Mouse (Mus musculus) limb, embryonic 11.5 days (tissue): ENCODE measurements around the gene Dpf2. TPM values are rescaled to one million over a fixed set of nuclear protein-coding genes. Genes with fewer than 3 reads are reported as not detected.

Experiments used
- ATAC-seq: fragments of 200-750 bp; cut with Nextera tagmentation; 2 replicates; pipeline ENCODE4 v1.8.0; 2017; ENCODE audit warnings: low read depth; ENCODE audit not compliant: insufficient number of reproducible peaks, low FRiP score, low TSS enrichment
- DNase-seq: peaks from one replicate; pipeline ENCODE4 v3.0.0-alpha.2; 2015; ENCODE audit warnings: low spot score
- H3K27ac ChIP-seq: fragments of 300-500 bp; sonication (generic); replicated peaks from 2 replicates; pipeline ENCODE4 v1.5.1; 2014; ENCODE audit warnings: low read depth, mild to moderate bottlenecking, low read length
- H3K27me3 ChIP-seq: fragments of 300-500 bp; sonication (generic); 2 replicates; pipeline ENCODE4 v1.6.1; 2014; ENCODE audit warnings: mild to moderate bottlenecking, low read length, mixed read lengths; ENCODE audit not compliant: control insufficient read depth, insufficient read depth
- H3K36me3 ChIP-seq: fragments of 300-500 bp; sonication (generic); 2 replicates; pipeline ENCODE4 v1.6.1; 2014; ENCODE audit warnings: mild to moderate bottlenecking, low read length, moderate library complexity, mixed read lengths; ENCODE audit not compliant: control insufficient read depth, insufficient read depth
- H3K4me1 ChIP-seq: fragments of 300-500 bp; sonication (generic); 2 replicates; pipeline ENCODE4 v1.6.1; 2014; ENCODE audit warnings: low read length, mixed read lengths; ENCODE audit not compliant: control insufficient read depth, insufficient read depth
- H3K4me2 ChIP-seq: fragments of 300-500 bp; sonication (generic); 2 replicates; pipeline ENCODE4 v1.6.1; 2014; ENCODE audit warnings: low read depth, mild to moderate bottlenecking, moderate library complexity; ENCODE audit not compliant: severe bottlenecking
- H3K4me3 ChIP-seq: fragments of 300-500 bp; sonication (generic); 2 replicates; pipeline ENCODE4 v1.5.1; 2014; ENCODE audit warnings: low read depth, low read length
- H3K9ac ChIP-seq: fragments of 300-500 bp; sonication (generic); 2 replicates; pipeline ENCODE4 v1.6.1; 2014; ENCODE audit warnings: mild to moderate bottlenecking, low read length
- H3K9me3 ChIP-seq: fragments of 300-500 bp; sonication (generic); 2 replicates; pipeline ENCODE4 v1.6.1; 2016; ENCODE audit warnings: low read length; ENCODE audit not compliant: control insufficient read depth
- WGBS: fragments of 180-500 bp; shearing (Covaris S2); extraction: QIAGEN DNeasy Blood & Tissue Kit; methylation state at CpG from one replicate; pipeline ENCODE4 v1.1.7; 2014; 5-methylcytosine and 5-hydroxymethylcytosine counted together
- polyA plus RNA-seq: library from polyadenylated mRNA; unstranded; fragments of >200 nt; fragmentation: Nextera tagmentation; extraction: Ambion mirVana; gene quantifications from 2 replicates; pipeline ENCODE4 v1.2.1, GENCODE M21; 2014

The Dpf2 gene
- polyA plus RNA-seq, result 209 and 218 TPM in 2 replicates

DNA sequence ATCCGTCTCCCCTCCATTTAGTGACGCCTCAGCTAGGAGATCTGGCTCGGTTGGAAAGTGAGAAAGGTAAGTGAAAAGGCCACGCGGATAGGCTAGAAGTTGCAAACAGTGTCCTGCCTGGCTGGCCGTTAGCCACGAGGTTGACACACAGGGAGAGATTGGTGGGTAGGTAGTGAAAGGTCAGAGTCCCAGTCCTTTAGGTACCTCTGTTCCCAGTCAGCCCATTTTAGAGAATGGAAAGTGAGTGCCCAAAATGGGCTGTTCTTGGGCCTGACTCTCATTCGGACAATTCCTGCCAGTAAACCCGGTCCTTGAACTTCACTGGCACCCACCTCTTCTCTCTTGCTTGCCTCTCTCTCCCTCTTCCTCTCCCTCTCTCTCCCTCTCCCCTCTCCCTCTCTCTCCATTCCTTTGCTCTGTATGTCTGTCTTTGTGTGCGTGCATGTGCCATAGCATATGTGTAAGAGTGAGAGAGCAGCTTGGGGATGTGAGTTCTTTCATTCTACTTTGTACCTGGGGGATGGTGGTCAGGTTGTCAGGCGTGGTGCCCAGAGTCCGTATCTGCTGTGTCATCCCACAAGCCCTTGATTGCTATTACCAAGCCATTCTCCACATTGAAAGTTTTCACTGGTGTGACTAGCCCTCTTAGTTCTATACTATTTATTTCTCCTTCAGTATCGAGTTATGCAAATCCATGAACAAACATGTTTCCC lies at the start of gene Dpf2:
Dpf2 (minus strand) TSS at position 4 of the 713 bp plus-strand sequence.
- peak within 1 kb of the TSS; percentile 64 for H3K27ac ChIP-seq
- H3K4me3 ChIP-seq, result peak within 1 kb of the TSS; percentile 80
- no peak for DNase-seq
- H3K4me1 ChIP-seq, result peaks cover 13% of the 10 kb centered on the region
- WGBS, result 23% methylated on average over 13 of the region's 13 CpGs
- peak; percentile 27 for ATAC-seq
- peak within 1 kb of the TSS; percentile 95 for H3K9ac ChIP-seq
- H3K27me3 ChIP-seq, result no peaks in the 10 kb centered on the region
- no peaks in the 10 kb centered on the region for H3K36me3 ChIP-seq
- H3K9me3 ChIP-seq, result no peaks in the 10 kb centered on the region
- peak within 1 kb of the TSS; percentile 54 for H3K4me2 ChIP-seq

DNA sequence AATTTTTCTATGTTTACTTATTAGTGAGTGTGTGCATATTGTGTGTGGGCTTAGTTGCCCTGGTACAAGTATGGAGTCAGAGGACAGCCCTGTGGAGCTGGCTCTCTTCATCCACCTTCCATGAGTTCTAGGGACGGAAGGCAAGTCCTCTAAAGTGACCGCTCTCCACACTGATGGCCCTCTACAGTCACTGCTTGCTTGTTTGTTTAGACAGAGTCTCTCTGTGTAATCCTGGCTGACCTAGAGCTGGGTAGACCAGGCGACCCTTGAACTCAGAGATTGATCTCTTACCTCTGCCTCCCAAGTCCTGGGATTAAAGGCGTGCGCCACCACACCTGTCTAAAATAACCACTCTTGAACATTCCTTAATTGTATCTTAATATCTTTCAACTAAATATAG lies 44.6 kb upstream of the Dpf2 start:
- DNase-seq (no peak), ATAC-seq (no peak)
- WGBS, result 86% methylated on average over 5 of the region's 5 CpGs
- Histone ChIP-seq H3K36me3 (peaks cover 26% of the 10 kb centered on the region), H3K9ac (no peak overlapping the region), H3K27me3 (no peaks in the 10 kb centered on the region), H3K4me1 (peaks cover under 1% of the 10 kb centered on the region; the same call in 1 of the 2 replicates), H3K27ac (no peak overlapping the region), H3K9me3 (no peaks in the 10 kb centered on the region), H3K4me2 (no peak overlapping the region), H3K4me3 (no peak overlapping the region)

DNA sequence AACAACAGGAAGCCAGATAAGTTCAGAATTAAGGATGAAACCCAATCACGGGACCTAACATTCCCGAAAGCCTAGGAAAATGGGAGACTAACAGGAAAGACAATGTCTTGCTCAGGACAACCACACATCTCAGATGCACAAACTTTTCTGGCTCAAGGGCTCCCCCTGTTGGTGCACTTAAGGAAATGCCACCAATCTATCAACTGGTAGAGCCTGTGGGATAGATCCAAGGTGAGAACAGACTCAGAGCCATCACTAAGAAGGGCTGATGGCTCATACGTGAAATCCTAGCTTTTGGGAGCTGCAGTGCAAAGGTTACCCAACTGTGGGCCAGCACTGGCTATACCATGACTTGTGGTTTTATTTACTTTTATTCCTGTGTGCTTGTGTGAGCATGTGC lies 43.9 kb upstream of the Dpf2 start:
- DNase-seq (peak; percentile 86), ATAC-seq (peak; percentile 36; the same call in 1 of the 2 replicates)
- H3K4me3 ChIP-seq, result no peak overlapping the region
- no peaks in the 10 kb centered on the region for H3K9me3 ChIP-seq
- 21% methylated on average over 3 of the region's 3 CpGs for WGBS
- H3K4me2 ChIP-seq, result no peak overlapping the region
- H3K4me1 ChIP-seq, result no peaks in the 10 kb centered on the region
- no peak overlapping the region for H3K27ac ChIP-seq
- H3K9ac ChIP-seq, result no peak overlapping the region
- H3K36me3 ChIP-seq, result peaks cover 26% of the 10 kb centered on the region
- H3K27me3 ChIP-seq, result no peaks in the 10 kb centered on the region

DNA sequence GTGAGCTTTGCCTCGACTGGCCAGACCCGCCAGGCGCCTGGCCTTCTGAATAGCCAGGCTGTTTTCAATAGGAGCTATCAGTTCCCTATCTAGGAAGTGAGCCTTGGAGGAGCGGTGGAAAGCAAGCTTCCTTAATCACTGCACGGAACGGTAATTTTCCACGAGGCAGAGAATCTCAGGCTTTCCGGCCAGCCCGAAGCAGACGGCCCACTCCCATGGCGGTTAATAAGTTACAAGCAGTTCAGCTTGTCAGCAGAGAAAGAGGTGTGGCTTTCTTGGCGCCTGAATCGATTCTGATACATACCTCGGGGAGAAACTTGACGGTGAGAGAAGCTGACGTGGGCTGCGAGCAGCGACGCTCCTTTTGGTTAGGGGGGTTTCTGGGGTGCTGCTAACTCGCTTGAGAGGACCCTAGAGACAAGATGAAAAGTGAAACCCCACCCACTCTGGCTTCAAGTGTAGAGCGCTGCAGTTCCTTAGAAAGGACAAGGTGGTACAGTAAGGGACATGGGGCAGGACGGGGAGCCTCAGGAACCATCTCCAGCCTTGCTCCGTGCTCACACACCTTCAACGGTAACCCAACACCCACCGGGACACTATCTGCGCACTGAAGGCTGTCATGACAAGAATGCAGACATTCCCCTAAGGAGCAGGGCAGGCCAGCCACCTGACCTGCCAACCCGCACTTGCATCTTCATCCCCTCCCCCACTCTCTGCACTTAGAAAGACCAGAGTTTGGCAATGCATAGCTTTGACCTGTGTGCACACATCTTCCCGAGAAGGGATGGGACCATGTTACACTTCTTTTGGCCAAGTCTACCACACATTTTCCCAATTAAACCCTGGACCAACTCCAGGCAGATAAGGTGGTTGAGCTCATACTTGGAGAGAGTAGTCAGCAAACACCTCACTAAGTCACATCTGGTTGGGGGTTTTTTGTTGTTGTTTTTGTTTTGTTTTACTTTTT lies 43.2 kb upstream of the Dpf2 start:
- no peak for ATAC-seq
- H3K4me2 ChIP-seq, result no peak overlapping the region
- no peak for DNase-seq
- H3K27ac ChIP-seq, result no peak overlapping the region
- H3K4me3 ChIP-seq, result no peak overlapping the region
- no peaks in the 10 kb centered on the region for H3K4me1 ChIP-seq
- peaks cover 26% of the 10 kb centered on the region for H3K36me3 ChIP-seq
- H3K27me3 ChIP-seq, result no peaks in the 10 kb centered on the region
- no peaks in the 10 kb centered on the region for H3K9me3 ChIP-seq
- 86% methylated on average over 28 of the region's 28 CpGs for WGBS
- H3K9ac ChIP-seq, result no peak overlapping the region

DNA sequence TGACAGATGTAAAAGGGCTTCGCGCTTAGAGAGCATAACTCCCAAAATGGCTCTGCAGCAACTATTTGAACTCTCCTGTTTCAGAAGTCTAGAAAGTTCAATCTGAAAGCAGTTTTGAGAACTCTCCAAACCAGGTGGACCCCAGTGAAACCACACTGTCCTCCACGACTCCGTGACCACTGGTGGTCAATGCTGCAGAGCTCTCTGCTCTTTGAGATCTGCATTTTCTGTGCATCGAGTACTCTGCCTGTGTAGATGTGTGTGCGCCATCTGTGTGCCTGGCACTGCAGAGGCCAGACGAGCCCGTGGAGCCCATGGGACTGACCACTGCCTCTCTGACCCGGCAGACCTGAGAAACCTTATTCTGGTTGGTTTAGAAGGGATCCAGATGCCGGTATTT lies 42.1 kb upstream of the Dpf2 start:
- no peaks in the 10 kb centered on the region for H3K4me1 ChIP-seq
- WGBS, result 92% methylated on average over 10 of the region's 10 CpGs
- no peaks in the 10 kb centered on the region for H3K9me3 ChIP-seq
- no peak overlapping the region for H3K4me2 ChIP-seq
- no peak overlapping the region for H3K9ac ChIP-seq
- DNase-seq (no peak), ATAC-seq (no peak)
- H3K27ac ChIP-seq, result no peak overlapping the region
- peaks cover 31% of the 10 kb centered on the region for H3K36me3 ChIP-seq
- H3K4me3 ChIP-seq, result no peak overlapping the region
- H3K27me3 ChIP-seq, result no peaks in the 10 kb centered on the region

DNA sequence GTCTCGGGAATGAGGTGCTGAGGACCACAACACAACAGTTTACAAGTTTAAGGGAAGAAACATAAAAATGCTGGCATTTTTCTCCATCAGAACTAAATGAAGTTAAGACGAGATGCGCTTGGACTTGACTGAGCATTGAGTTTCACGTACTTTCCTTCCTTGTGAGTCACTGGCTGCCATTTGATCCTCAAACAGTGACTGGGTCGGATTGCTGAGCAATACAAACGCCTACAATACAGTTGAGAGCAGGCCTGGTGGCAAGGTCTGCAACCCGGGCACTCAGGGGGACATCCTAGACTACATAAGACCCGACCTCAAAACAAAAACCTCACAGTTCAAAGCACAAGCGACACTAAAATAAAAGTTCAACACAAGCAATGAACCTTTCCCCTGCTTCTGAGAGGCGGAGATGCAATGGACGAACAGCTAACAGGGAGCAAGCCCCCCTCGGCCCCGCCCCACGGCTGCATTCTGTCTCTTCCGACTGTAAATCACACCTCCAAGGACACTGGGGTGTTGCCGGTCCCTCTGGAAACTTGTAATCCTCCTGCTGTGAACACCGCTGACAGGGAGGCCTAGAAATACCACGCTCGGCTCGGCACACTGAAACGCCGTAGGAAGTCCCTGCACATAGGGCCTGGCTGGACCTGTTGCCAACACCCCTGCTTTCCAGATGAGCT lies 41.4 kb upstream of the Dpf2 start:
- Histone ChIP-seq H3K27ac (no peak overlapping the region), H3K4me1 (no peaks in the 10 kb centered on the region), H3K4me3 (no peak overlapping the region), H3K9me3 (no peaks in the 10 kb centered on the region), H3K9ac (no peak overlapping the region), H3K36me3 (peaks cover 31% of the 10 kb centered on the region), H3K4me2 (no peak overlapping the region), H3K27me3 (no peaks in the 10 kb centered on the region)
- 72% methylated on average over 22 of the region's 22 CpGs for WGBS
- DNase-seq (no peak), ATAC-seq (no peak)

DNA sequence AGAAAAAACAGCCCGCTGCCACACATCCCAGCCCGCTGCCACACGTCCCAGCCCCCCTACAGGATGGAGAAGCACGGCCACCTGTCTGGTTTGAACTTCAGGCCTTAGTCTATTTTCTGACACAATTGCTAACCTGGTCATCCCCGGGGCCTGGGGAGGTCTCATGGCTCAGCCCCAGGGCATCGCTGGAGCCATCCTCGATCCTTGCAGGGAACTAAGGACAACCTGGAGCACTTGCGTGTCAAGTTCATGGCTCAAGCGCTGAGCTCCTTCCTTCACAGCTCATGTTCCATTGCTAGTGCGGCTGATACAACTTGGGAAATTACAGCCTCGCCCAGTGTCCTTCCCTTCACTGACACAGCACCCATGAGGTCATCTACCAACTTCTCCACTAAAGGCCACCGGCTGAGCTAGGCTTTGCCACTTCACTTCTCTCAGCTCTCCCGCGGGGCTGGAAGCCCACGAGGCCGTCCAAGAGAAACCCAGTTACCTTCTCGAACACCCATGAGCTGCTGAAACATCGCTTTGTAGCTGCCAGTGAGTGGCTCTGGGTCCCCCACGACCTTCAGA lies 40.5 kb upstream of the Dpf2 start:
- ATAC-seq, result no peak
- H3K4me3 ChIP-seq, result no peak overlapping the region
- WGBS, result 91% methylated on average over 19 of the region's 19 CpGs
- no peaks in the 10 kb centered on the region for H3K27me3 ChIP-seq
- no peak overlapping the region for H3K4me2 ChIP-seq
- no peaks in the 10 kb centered on the region for H3K9me3 ChIP-seq
- H3K9ac ChIP-seq, result no peak overlapping the region
- H3K4me1 ChIP-seq, result no peaks in the 10 kb centered on the region
- H3K36me3 ChIP-seq, result peaks cover 27% of the 10 kb centered on the region
- no peak for DNase-seq
- H3K27ac ChIP-seq, result peak overlapping the region; percentile 44; the same call in 1 of the 2 replicates
